Mouse (Mus musculus) heart, postnatal 25 days (tissue): ENCODE results near the gene Olfr891. TPM values are rescaled to one million over a fixed set of nuclear protein-coding genes. Genes with fewer than 3 reads are reported as not detected.
"Not testable (repeated sequence)": the region's sequence is repeated elsewhere in the genome, so short reads cannot be mapped to it uniquely, and the experiment has no call there.

Source experiments
- DNase-seq: peaks from one replicate; pipeline ENCODE4 v3.0.0; 2022; ENCODE audit warnings: low spot score
- intact Hi-C: fragments of 180-260 bp; cut with DNase I; formaldehyde crosslinking; loops from one replicate; pipeline ENCODE4 v1.15.1; 2025
- total RNA-seq, 2 experiments: library from RNA; stranded (reverse); gene quantifications; 2 replicates each; pipeline ENCODE4 v1.2.3; 2021

Olfr891 gene
- not detected for total RNA-seq

DNA sequence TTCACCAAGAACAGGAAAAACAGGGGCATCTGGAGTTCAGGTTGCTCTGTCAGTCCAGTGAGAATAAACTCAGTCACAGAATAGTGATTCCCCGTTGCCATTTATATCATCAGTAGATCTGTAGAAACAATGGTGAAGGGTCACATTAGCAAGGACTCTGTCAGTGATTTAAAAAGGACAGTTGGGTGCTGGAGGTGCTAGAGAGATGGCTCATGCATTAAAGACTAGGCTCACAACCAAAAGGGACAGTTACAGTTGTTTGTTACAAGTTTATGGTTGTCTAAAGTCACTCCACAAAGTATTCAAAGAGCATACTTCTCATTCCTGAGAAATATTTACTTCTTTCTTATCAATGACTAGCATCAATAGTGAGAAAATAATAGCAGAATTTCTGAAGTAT, at the start of gene Olfr891:
TSS of gene Olfr891 (minus strand) at position 101 of the 400 bp plus-strand sequence.
- intact Hi-C loops, result no loop called here
- DNase-seq, result no peak

DNA sequence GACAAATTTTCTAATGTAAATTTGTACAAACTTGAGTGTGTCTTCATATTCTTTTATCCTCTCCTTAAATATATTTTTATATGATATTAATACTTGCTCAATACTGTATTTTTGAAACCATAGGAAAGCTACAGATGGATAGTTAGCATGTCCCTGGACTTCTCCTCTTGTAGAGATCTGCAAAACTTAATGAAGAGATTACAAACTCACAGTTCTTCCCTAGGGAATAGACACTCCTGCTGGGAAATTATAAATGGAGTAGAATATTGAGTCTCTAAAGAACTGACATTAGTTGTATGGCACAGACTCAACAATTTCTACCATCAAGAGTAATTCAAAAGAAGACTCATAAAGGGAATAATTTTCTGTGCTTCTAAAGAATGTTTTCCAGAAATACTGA, 37.1 kb upstream of the Olfr891 start, which contains the start of gene Olfr894:
TSS of gene Olfr894 (plus strand) at position 301 of the 400 bp plus-strand sequence.
- intact Hi-C loops, result no loop called here
- no peak for DNase-seq

DNA sequence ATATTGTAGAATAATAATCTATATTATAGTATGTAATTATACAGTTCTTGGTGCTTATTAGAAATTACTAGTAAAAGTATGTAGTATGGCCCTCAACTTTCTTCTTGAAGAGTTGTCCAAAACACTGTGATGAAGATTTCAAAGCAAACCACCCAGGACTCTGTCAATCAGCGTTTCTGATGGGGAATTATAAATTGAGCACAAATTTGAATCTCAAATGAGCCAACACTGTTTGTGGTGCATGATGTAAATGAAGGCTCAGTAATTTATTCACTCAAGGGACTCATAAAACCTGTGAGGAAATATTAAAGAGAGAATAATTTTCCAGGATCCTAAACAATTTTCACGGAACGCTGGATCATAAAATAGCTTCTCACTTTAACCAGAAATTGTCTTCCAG, 27.4 kb upstream of the Olfr891 start, which contains the start of gene Olfr893:
TSS of gene Olfr893 (plus strand) at position 301 of the 400 bp plus-strand sequence.
- DNase-seq, result no peak
- intact Hi-C loops, result no loop called here

DNA sequence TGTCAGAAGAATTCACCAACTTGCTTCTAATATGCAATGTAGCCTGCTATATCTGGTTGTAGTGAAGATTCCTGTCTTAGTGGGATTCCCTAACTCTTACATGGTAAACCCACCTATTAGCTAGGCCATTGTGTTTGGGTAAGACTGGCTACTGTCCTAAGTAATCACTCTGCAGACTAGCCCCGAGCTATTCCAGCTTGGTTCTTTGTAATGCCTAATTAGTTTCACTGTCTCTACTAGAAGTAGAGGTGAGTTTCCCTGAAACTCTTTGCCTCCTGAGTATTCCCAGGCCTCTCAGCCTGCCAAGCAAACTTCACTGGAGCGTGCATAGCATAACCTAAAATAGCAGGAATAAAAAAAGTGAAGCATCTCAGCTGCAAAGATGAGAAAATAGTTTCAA, 12.3 kb downstream of the Olfr891 start:
- DNase-seq, intact Hi-C loops: not testable (repeated sequence)

DNA sequence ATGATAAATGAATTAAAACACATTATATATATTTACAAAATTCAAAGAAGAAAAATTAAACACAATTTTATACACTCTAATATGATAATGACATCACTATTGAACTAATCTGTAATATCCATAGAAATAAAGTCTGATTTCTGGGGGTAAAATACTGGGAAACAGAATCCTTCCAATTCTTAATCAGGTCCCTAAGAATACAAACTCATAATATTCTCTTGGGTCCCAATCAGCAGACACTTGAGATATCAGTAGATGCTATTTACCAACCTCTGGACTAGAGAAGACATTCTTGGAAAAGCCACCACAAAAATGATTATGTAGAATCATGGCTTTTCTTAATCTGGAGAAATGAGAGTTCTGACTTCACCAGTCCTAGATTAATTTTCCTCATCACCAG, 38.4 kb downstream of the Olfr891 start, which contains the start of gene Olfr890:
TSS of gene Olfr890 (plus strand) at position 301 of the 400 bp plus-strand sequence.
- DNase-seq, result no peak
- intact Hi-C loops, result no loop called here

Other genes starting within 250 kb of the Olfr891 start
- gene Olfr881, start 189.0 kb downstream of the Olfr891 start, total RNA-seq, result not detected
- not detected for gene Olfr883, start 155.0 kb downstream of the Olfr891 start, total RNA-seq
- not detected for gene Olfr884, start 134.3 kb downstream of the Olfr891 start, total RNA-seq
- gene Olfr885, start 119.5 kb downstream of the Olfr891 start, total RNA-seq, result not detected
- not detected for gene Olfr887, start 96.7 kb downstream of the Olfr891 start, total RNA-seq
- not detected for gene Olfr888, start 72.7 kb downstream of the Olfr891 start, total RNA-seq
- not detected for gene Olfr889, start 65.6 kb downstream of the Olfr891 start, total RNA-seq
- not detected for gene Olfr890, start 38.3 kb downstream of the Olfr891 start, total RNA-seq
- gene Olfr893, start 27.5 kb upstream of the Olfr891 start, total RNA-seq, result not detected
- not detected for gene Olfr894, start 37.2 kb upstream of the Olfr891 start, total RNA-seq
- not detected for gene Olfr143, start 72.0 kb upstream of the Olfr891 start, total RNA-seq
- gene Olfr895, start 87.0 kb upstream of the Olfr891 start, total RNA-seq, result not detected
- not detected for gene Olfr896-ps1, start 110.3 kb upstream of the Olfr891 start, total RNA-seq
- not detected for gene Olfr25, start 148.2 kb upstream of the Olfr891 start, total RNA-seq
- gene Olfr898, start 167.6 kb upstream of the Olfr891 start, total RNA-seq, result not detected
- gene Olfr250, start 186.1 kb upstream of the Olfr891 start, total RNA-seq, result not detected
- gene Olfr251, start 196.3 kb upstream of the Olfr891 start, total RNA-seq, result not detected
- not detected for gene Olfr147, start 220.9 kb upstream of the Olfr891 start, total RNA-seq
- gene Olfr901, start 248.6 kb upstream of the Olfr891 start, total RNA-seq, result not detected